Mouse (Mus musculus) mature B cell (primary cell): ENCODE measurements around the gene Esp24.
"Not testable (repeated sequence)": the region's sequence is repeated elsewhere in the genome, so short reads cannot be mapped to it uniquely, and the experiment has no call there.

Source experiments
- in situ Hi-C: fragments of 300-500 bp; cut with MboI; formaldehyde crosslinking; loops from 2 replicates; pipeline ENCODE4 v1.14.3; 2019

Esp24 gene

DNA sequence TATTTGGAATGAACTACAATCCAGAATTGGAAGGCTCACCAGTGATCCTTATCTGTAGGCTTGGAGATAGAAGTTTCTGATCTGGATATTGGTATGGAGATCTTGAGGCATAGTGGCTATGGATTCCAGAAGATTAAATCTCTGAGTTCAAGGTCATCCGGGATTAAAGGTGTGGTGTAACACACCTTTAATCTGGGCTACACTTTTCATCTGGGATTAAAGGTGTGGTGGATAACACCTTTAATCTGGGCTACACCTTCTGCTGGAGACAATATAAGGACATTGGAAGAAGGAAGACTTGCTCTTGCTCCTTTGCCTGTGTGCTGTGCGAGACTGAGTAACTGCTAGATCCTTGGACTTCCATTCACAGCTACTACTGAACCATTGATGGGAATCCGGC, at the start of gene Esp24:
Gene Esp24, plus strand, starts transcription at position 301 of the 400 bp plus-strand sequence.
- in situ Hi-C loops, result not testable (repeated sequence)

DNA sequence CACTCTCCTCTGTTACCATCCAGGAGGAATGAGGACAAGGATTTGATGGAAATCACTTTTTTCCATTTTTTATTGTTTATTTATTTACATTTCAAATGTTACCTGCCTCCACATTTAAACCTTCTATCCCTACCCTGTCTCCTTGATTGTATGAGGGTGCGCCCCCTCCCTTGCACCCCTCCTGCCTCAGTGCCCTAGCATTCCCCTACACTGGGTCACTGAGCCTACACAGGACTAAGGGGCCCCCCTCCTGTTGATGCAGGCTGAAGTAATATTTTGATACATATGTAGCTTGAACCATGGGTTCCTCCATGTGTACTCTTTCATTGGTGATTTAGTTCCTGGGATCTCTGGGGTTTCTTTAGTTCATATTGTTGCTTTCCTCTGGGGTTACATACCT, 26.6 kb upstream of the Esp24 start:
- in situ Hi-C loops, result no loop called here

DNA sequence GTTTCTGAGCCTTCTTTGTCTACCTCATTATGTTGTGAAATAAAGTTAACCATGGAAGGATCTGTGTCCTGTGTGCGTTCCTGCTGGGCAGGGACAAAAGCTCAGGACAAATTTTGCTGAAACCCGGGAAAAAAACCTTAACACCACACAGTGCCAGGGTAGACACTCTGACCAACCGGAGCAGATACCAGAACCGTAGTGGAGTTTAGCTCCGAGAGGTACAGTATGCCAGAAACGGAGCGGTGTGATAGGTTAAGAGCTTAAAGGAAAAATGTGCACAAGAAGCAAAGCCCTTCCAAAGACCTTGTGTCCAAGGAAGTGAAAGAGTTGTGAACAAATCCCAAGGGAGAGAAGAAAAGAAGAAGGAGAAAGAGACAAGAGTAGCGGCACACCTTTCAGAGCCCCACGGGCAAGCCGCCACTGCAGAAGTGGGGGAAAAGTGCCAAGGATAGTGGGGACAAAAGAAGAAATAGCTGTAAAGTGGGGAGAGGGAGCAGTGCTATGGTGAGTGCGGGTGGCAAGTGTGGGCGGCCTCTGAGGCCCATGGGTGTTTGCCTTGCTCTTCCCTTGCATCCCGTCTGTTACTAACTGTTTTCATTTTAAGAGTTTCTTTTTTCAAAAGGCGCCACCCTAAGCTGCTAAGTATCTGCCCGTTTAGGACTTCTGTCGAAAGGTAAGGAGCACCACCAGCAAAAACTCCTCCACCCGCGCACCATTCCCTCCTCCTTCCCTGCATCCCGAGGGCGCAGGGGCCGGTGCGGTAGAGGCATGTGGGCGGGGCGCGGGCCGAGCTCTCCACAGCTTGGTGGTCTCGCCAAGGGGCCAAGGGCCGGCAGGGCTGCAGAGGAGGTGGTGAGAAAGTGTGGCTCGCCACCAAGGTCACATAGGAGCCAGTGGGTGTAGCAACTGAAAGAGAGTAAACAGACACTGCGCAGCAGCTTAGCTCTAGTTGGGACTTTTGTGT, 25.5 kb upstream of the Esp24 start:
- in situ Hi-C loops, result no loop called here

DNA sequence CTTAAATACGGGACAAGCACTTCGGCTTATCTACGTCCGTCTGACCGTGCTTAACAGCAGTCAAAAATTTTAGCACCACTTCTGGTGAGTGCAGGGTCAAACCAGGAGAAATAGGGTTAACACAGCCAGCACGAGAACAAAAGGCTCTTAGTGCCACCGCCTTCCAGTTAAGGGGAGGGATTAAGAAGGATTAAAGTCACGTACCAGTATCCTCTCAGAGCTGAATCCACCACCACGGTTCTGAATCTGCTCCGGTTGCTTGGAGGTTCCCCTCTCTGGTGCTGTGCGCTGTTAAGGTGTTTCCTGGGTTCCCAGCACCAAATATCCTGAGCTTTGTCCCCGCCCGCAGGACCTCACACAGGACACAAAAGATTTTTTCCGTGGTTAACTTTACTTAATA, 19.3 kb upstream of the Esp24 start:
- in situ Hi-C loops, result no loop called here

DNA sequence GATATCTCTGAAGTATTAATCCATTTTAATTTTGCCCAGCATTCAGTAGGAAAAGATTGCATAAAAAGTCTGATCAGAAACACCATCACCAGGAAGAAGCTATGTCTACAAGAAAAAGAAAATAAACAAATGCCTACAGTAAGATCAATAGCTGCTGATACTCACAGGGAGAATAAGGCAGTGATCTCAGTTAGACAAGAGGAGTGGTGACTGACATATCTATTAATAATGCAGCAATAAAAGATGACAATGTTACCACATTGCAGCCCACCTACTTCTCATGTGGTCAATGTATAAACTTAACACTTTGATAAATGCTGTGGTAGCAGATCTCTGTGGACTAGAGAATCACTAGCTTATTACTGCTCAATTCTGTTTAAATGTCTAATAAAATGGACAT, 6.7 kb downstream of the Esp24 start, which contains the start of gene Gm21903:
Gene Gm21903, minus strand, starts transcription at position 101 of the 400 bp plus-strand sequence.
- in situ Hi-C loops, result no loop called here

DNA sequence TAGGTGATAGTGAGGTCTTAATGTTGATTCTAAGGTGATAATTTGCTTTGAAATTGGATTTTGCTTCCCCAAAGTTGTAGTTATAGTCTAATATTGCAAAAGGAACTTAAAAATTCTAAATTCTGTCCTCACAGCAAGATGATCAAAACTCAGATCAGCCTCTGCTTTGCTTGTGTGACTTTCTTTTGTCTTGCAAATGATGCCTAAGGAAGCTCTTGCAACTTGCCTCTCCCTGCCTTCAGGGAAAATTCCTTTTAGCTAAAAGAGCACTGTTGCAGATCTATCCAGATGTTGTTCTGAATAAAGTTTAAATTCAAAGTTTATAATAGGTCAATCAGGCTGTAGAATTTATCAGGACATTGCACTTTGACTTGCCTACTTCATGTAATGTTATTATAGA, 27.1 kb downstream of the Esp24 start:
- in situ Hi-C loops, result no loop called here

DNA sequence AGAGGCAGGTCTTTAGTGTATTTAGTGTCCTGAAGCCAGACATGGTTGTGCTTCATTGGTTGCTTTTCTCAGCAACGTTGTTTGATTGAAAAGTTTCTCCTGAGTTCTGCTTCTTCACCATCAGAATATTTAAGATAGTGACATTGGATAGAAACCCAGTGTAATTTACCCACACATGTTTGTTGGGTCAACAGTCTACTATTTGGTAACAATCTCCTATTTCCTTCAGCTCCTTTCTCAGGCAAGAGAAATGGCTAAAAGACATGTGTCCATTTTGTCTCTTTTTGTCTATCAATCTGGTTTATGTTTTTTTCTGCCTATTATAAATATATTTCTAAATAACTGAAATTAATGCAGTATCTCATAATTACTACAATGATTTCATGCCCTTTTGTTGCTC, 40.4 kb downstream of the Esp24 start, which contains the start of gene Esp23:
Gene Esp23, minus strand, starts transcription at position 101 of the 400 bp plus-strand sequence.
- in situ Hi-C loops, result no loop called here
